Mouse (Mus musculus): Measurements from ENCODE around the gene Dennd1a.
A peak's percentile ranks its signal among the peaks of the same experiment; 100 is the strongest.

Dennd1a gene

GRCm38 (mm10) chr2:38286733-38287551, at the start of gene Dennd1a:
Gene Dennd1a (minus strand): TSS chr2:38287390.
- ATAC-seq (ENCODE audit: insufficient number of reproducible peaks, low FRiP score, low TSS enrichment) = peak; percentile 92

GRCm38 (mm10) chr2:38336606-38337005, 49.4 kb upstream of the Dennd1a start:
- no peak for ATAC-seq (ENCODE audit: insufficient number of reproducible peaks, low FRiP score, low TSS enrichment)

- ATAC-seq (ENCODE audit: insufficient number of reproducible peaks, low FRiP score, low TSS enrichment) = no peak
Measured at GRCm38 (mm10) chr2:38333586-38334119, 46.5 kb upstream of the Dennd1a start.

- no peak for ATAC-seq (ENCODE audit: insufficient number of reproducible peaks, low FRiP score, low TSS enrichment)
Measured at GRCm38 (mm10) chr2:38326671-38327070, 39.5 kb upstream of the Dennd1a start.

GRCm38 (mm10) chr2:38323380-38323779, 36.2 kb upstream of the Dennd1a start:
- ATAC-seq (ENCODE audit: insufficient number of reproducible peaks, low FRiP score, low TSS enrichment) = no peak

- no peak for ATAC-seq (ENCODE audit: insufficient number of reproducible peaks, low FRiP score, low TSS enrichment)
Measured at GRCm38 (mm10) chr2:38320911-38321310, 33.7 kb upstream of the Dennd1a start.

- no peak for ATAC-seq (ENCODE audit: insufficient number of reproducible peaks, low FRiP score, low TSS enrichment)
Measured at GRCm38 (mm10) chr2:38319086-38319485, 31.9 kb upstream of the Dennd1a start.

- no peak for ATAC-seq (ENCODE audit: insufficient number of reproducible peaks, low FRiP score, low TSS enrichment)
Measured at GRCm38 (mm10) chr2:38313399-38313798, 26.2 kb upstream of the Dennd1a start.

- no peak for ATAC-seq (ENCODE audit: insufficient number of reproducible peaks, low FRiP score, low TSS enrichment)
Measured at GRCm38 (mm10) chr2:38312921-38313320, 25.7 kb upstream of the Dennd1a start.

- no peak for ATAC-seq (ENCODE audit: insufficient number of reproducible peaks, low FRiP score, low TSS enrichment)
Measured at GRCm38 (mm10) chr2:38305152-38305551, 18.0 kb upstream of the Dennd1a start.

GRCm38 (mm10) chr2:38300941-38301340, 13.8 kb upstream of the Dennd1a start:
- no peak for ATAC-seq (ENCODE audit: insufficient number of reproducible peaks, low FRiP score, low TSS enrichment)

GRCm38 (mm10) chr2:38295939-38296338, 8.7 kb upstream of the Dennd1a start:
- ATAC-seq (ENCODE audit: insufficient number of reproducible peaks, low FRiP score, low TSS enrichment) = no peak

GRCm38 (mm10) chr2:38291526-38291925, 4.3 kb upstream of the Dennd1a start:
- ATAC-seq (ENCODE audit: insufficient number of reproducible peaks, low FRiP score, low TSS enrichment) = no peak

GRCm38 (mm10) chr2:38288226-38288625, 1.0 kb upstream of the Dennd1a start:
- ATAC-seq (ENCODE audit: insufficient number of reproducible peaks, low FRiP score, low TSS enrichment) = no peak

- ATAC-seq (ENCODE audit: insufficient number of reproducible peaks, low FRiP score, low TSS enrichment) = peak; percentile 37
Measured at GRCm38 (mm10) chr2:38286433-38286732, 807 bp downstream of the Dennd1a start.

GRCm38 (mm10) chr2:38285781-38286432, 1.3 kb downstream of the Dennd1a start:
- no peak for ATAC-seq (ENCODE audit: insufficient number of reproducible peaks, low FRiP score, low TSS enrichment)

GRCm38 (mm10) chr2:38283961-38284360, 3.2 kb downstream of the Dennd1a start:
- ATAC-seq (ENCODE audit: insufficient number of reproducible peaks, low FRiP score, low TSS enrichment) = no peak

- no peak for ATAC-seq (ENCODE audit: insufficient number of reproducible peaks, low FRiP score, low TSS enrichment)
Measured at GRCm38 (mm10) chr2:38280376-38280775, 6.8 kb downstream of the Dennd1a start.

- no peak for ATAC-seq (ENCODE audit: insufficient number of reproducible peaks, low FRiP score, low TSS enrichment)
Measured at GRCm38 (mm10) chr2:38274973-38275372, 12.2 kb downstream of the Dennd1a start.

- ATAC-seq (ENCODE audit: insufficient number of reproducible peaks, low FRiP score, low TSS enrichment) = no peak
Measured at GRCm38 (mm10) chr2:38263653-38264052, 23.5 kb downstream of the Dennd1a start.

GRCm38 (mm10) chr2:38259052-38259451, 28.1 kb downstream of the Dennd1a start:
- no peak for ATAC-seq (ENCODE audit: insufficient number of reproducible peaks, low FRiP score, low TSS enrichment)

- no peak for ATAC-seq (ENCODE audit: insufficient number of reproducible peaks, low FRiP score, low TSS enrichment)
Measured at GRCm38 (mm10) chr2:38237616-38238015, 49.6 kb downstream of the Dennd1a start.

All from cerebellum, adult (tissue).